Mouse (Mus musculus) embryonic facial prominence, embryonic 11.5 days (tissue): Measurements from ENCODE around the gene Acvr1. TPM values are rescaled to one million over a fixed set of nuclear protein-coding genes. Genes with fewer than 3 reads are reported as not detected.

Experiments
- ATAC-seq: fragments of 200-750 bp; cut with Nextera tagmentation; replicated peaks from 2 replicates; pipeline ENCODE4 v1.8.0; 2017; ENCODE audit warnings: low read depth; ENCODE audit not compliant: insufficient number of reproducible peaks, low FRiP score, low TSS enrichment
- DNase-seq: peaks from one replicate; pipeline ENCODE4 v3.0.0-alpha.2; 2015; ENCODE audit warnings: low spot score
- H3K27ac ChIP-seq: fragments of 300-500 bp; sonication (generic); replicated peaks from 2 replicates; pipeline ENCODE4 v1.5.1; 2014; ENCODE audit warnings: mild to moderate bottlenecking, low read depth, low read length, control low read depth
- H3K27me3 ChIP-seq: fragments of 300-500 bp; sonication (generic); 2 replicates; pipeline ENCODE4 v1.6.1; 2014; ENCODE audit warnings: mild to moderate bottlenecking, low read length, moderate library complexity, mixed read lengths; ENCODE audit not compliant: control insufficient read depth, insufficient read depth
- H3K36me3 ChIP-seq: fragments of 300-500 bp; sonication (generic); replicated peaks from 2 replicates; pipeline ENCODE4 v1.6.1; 2014; ENCODE audit warnings: low read depth, mild to moderate bottlenecking, low read length, moderate library complexity, mixed read lengths; ENCODE audit not compliant: control insufficient read depth, insufficient read depth
- H3K4me1 ChIP-seq: fragments of 300-500 bp; sonication (generic); 2 replicates; pipeline ENCODE4 v1.6.1; 2014; ENCODE audit warnings: low read length, mixed read lengths; ENCODE audit not compliant: control insufficient read depth, insufficient read depth
- H3K4me2 ChIP-seq: fragments of 300-500 bp; sonication (generic); 2 replicates; pipeline ENCODE4 v1.6.1; 2014; ENCODE audit warnings: low read depth, mild to moderate bottlenecking, control low read depth, low read length, moderate library complexity
- H3K4me3 ChIP-seq: fragments of 300-500 bp; sonication (generic); 2 replicates; pipeline ENCODE4 v1.5.1; 2014; ENCODE audit warnings: low read depth, low read length, control low read depth
- H3K9ac ChIP-seq: fragments of 300-500 bp; sonication (generic); replicated peaks from 2 replicates; pipeline ENCODE4 v1.6.1; 2014; ENCODE audit warnings: mild to moderate bottlenecking, control low read depth, low read length
- H3K9me3 ChIP-seq: fragments of 300-500 bp; sonication (generic); replicated peaks from 2 replicates; pipeline ENCODE4 v1.6.1; 2016; ENCODE audit warnings: mild to moderate bottlenecking, low read length, inconsistent platforms, mixed read lengths; ENCODE audit not compliant: control insufficient read depth
- WGBS: fragments of 180-500 bp; shearing (Covaris S2); extraction: QIAGEN DNeasy Blood & Tissue Kit; methylation state at CpG from one replicate; pipeline ENCODE4 v1.1.7; 2014; 5-methylcytosine and 5-hydroxymethylcytosine counted together
- polyA plus RNA-seq: library from polyadenylated mRNA; unstranded; fragments of >200 nt; fragmentation: Nextera tagmentation; extraction: Ambion mirVana; gene quantifications from 2 replicates; pipeline ENCODE4 v1.2.1, GENCODE M21; 2014

Acvr1 gene
- polyA plus RNA-seq, 1 experiment from 2014 or later = 6.1 TPM

GRCm38 (mm10) chr2:58527786-58528185, 39.2 kb downstream of the Acvr1 start:
- no peak overlapping the region for H3K27ac ChIP-seq

GRCm38 (mm10) chr2:58524356-58524755, 42.6 kb downstream of the Acvr1 start:
- no peak for DNase-seq
- Histone ChIP-seq H3K9me3 (no peaks in the 10 kb centered on the region), H3K4me3 (no peak overlapping the region), H3K9ac (no peak overlapping the region), H3K36me3 (no peaks in the 10 kb centered on the region), H3K27me3 (no peaks in the 10 kb centered on the region), H3K4me1 (no peaks in the 10 kb centered on the region; the same call in 1 of the 2 replicates), H3K4me2 (no peak overlapping the region), H3K27ac (no peak overlapping the region)
- ATAC-seq = no peak
- 94% methylated on average over 6 of the region's 6 CpGs for whole genome bisulfite sequencing

More at GRCm38 (mm10) chr2:58527786-58528185, 39.2 kb downstream of the Acvr1 start:
- H3K27me3 ChIP-seq = no peaks in the 10 kb centered on the region
- ATAC-seq (no peak), DNase-seq (no peak)
- H3K9ac ChIP-seq = no peak overlapping the region
- no peaks in the 10 kb centered on the region for H3K36me3 ChIP-seq
- no peaks in the 10 kb centered on the region for H3K9me3 ChIP-seq
- H3K4me2 ChIP-seq = no peak overlapping the region
- 85% methylated on average over 3 of the region's 3 CpGs for WGBS
- H3K4me1 ChIP-seq = no peaks in the 10 kb centered on the region; the same call in 1 of the 2 replicates
- H3K4me3 ChIP-seq = no peak overlapping the region

GRCm38 (mm10) chr2:58523894-58524293, 43.1 kb downstream of the Acvr1 start:
- Histone ChIP-seq H3K9ac (no peak overlapping the region), H3K27me3 (no peaks in the 10 kb centered on the region), H3K36me3 (no peaks in the 10 kb centered on the region), H3K27ac (no peak overlapping the region), H3K4me2 (no peak overlapping the region), H3K4me3 (no peak overlapping the region), H3K4me1 (no peaks in the 10 kb centered on the region; the same call in 1 of the 2 replicates), H3K9me3 (no peaks in the 10 kb centered on the region)
- ATAC-seq (no peak), DNase-seq (no peak)
- 88% methylated on average over 5 of the region's 5 CpGs for WGBS

GRCm38 (mm10) chr2:58523097-58523496, 43.9 kb downstream of the Acvr1 start:
- H3K36me3 ChIP-seq = no peaks in the 10 kb centered on the region
- ATAC-seq (no peak), DNase-seq (no peak)
- H3K4me3 ChIP-seq = no peak overlapping the region
- H3K9ac ChIP-seq = no peak overlapping the region
- H3K9me3 ChIP-seq = no peaks in the 10 kb centered on the region
- no peaks in the 10 kb centered on the region for H3K27me3 ChIP-seq
- H3K27ac ChIP-seq = no peak overlapping the region
- H3K4me1 ChIP-seq = no peaks in the 10 kb centered on the region; the same call in 1 of the 2 replicates
- H3K4me2 ChIP-seq = no peak overlapping the region
- whole genome bisulfite sequencing = 78% methylated on average over 12 of the region's 12 CpGs

GRCm38 (mm10) chr2:58521621-58522020, 45.3 kb downstream of the Acvr1 start:
- Histone ChIP-seq H3K4me1 (no peaks in the 10 kb centered on the region), H3K27me3 (no peaks in the 10 kb centered on the region), H3K4me3 (no peak overlapping the region), H3K9me3 (no peaks in the 10 kb centered on the region), H3K4me2 (no peak overlapping the region), H3K27ac (no peak overlapping the region), H3K9ac (no peak overlapping the region), H3K36me3 (no peaks in the 10 kb centered on the region)
- ATAC-seq (no peak), DNase-seq (no peak)
- WGBS = 92% methylated on average over 6 of the region's 6 CpGs

GRCm38 (mm10) chr2:58520727-58521126, 46.2 kb downstream of the Acvr1 start:
- WGBS = 97% methylated on average over 9 of the region's 9 CpGs
- no peaks in the 10 kb centered on the region for H3K27me3 ChIP-seq
- no peaks in the 10 kb centered on the region for H3K4me1 ChIP-seq
- no peak overlapping the region for H3K4me2 ChIP-seq
- no peak for ATAC-seq
- no peak overlapping the region for H3K27ac ChIP-seq
- H3K9me3 ChIP-seq = no peaks in the 10 kb centered on the region
- DNase-seq = no peak
- H3K36me3 ChIP-seq = no peaks in the 10 kb centered on the region
- no peak overlapping the region for H3K9ac ChIP-seq
- H3K4me3 ChIP-seq = no peak overlapping the region

GRCm38 (mm10) chr2:58518517-58518916, 48.4 kb downstream of the Acvr1 start:
- H3K36me3 ChIP-seq = no peaks in the 10 kb centered on the region
- ATAC-seq (no peak), DNase-seq (no peak)
- no peak overlapping the region for H3K4me3 ChIP-seq
- no peak overlapping the region for H3K9ac ChIP-seq
- H3K4me1 ChIP-seq = no peaks in the 10 kb centered on the region
- 83% methylated on average over 1 of the region's 1 CpGs for WGBS
- no peaks in the 10 kb centered on the region for H3K9me3 ChIP-seq
- no peak overlapping the region for H3K27ac ChIP-seq
- H3K4me2 ChIP-seq = no peak overlapping the region
- no peaks in the 10 kb centered on the region for H3K27me3 ChIP-seq

GRCm38 (mm10) chr2:58516920-58517319, 50.0 kb downstream of the Acvr1 start:
- no peak for DNase-seq
- Histone ChIP-seq H3K4me3 (no peak overlapping the region), H3K4me1 (no peaks in the 10 kb centered on the region), H3K27ac (no peak overlapping the region), H3K36me3 (no peaks in the 10 kb centered on the region), H3K27me3 (no peaks in the 10 kb centered on the region), H3K9ac (no peak overlapping the region), H3K9me3 (no peaks in the 10 kb centered on the region), H3K4me2 (no peak overlapping the region)
- 63% methylated on average over 6 of the region's 6 CpGs for WGBS
- ATAC-seq = no peak
